Mouse (Mus musculus) brain, embryonic 18.5 days (tissue): ENCODE data around the gene Csnk1g1.

Experiments
- DNase-seq: peaks from one replicate; pipeline ENCODE4 v3.0.0-alpha.2; 2012; ENCODE audit warnings: low read depth, low spot score

Gene Csnk1g1

DNA sequence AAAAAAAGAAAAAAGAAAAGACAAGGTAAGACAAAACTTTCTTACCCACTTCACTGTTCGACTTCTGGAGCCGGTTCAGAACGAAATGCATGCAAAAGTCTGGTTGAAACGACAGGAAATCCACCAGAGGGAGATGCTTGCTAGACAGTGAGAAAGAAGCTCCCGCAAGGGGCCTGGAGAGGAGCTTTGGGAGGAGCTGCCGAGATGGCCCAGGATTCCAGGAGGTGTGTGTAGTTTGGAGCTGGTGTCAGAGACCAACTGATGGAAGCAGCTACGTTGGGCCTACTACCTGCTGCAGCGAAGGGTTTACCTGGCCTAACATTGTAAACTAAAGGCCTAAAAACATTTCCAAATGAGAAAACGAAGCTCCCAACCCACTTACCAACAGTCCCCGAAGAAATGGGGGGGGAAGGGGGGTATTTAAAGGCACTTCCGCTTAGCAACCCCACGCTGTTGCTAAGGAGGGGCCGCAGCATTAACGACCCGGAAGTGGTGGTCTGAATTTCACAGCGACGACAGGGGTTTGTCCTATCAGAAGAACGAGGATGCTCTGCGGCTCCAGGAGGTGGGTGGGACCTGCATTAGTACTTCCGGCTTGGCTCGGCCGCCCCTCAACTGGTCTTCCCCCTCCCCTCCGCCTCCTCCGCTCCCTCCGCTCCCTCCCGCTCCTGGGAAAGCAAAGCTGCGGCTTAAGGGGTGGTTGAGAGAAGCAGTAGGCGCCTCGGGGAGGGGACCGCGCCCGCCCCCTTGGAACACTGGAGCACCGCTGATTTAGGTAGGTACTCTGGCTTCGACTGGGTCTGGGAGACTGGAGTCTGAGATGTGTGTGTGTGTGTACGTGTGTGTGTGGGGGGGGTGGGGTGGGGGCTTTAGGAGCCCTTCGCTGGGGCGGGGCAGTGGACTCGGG lies at the start of gene Csnk1g1, which contains the start of gene Trip4:
TSS of gene Csnk1g1 (plus strand) at position 531 of the 907 bp plus-strand sequence.
TSS of gene Trip4 (minus strand) at position 401 of the 907 bp plus-strand sequence.
- DNase-seq = peak; percentile 96

GRCm38 (mm10) chr9:65859656-65860055 lies 49.1 kb upstream of the Csnk1g1 start:
- DNase-seq = no peak

GRCm38 (mm10) chr9:65884564-65885315 lies 24.0 kb upstream of the Csnk1g1 start:
- DNase-seq = peak; percentile 66

GRCm38 (mm10) chr9:65890143-65890628 lies 18.5 kb upstream of the Csnk1g1 start, which contains the start of gene Pclaf:
Pclaf (plus strand) TSS chr9:65890237.
- DNase-seq = no peak

GRCm38 (mm10) chr9:65891126-65891525 lies 17.6 kb upstream of the Csnk1g1 start:
- DNase-seq = no peak

DNA sequence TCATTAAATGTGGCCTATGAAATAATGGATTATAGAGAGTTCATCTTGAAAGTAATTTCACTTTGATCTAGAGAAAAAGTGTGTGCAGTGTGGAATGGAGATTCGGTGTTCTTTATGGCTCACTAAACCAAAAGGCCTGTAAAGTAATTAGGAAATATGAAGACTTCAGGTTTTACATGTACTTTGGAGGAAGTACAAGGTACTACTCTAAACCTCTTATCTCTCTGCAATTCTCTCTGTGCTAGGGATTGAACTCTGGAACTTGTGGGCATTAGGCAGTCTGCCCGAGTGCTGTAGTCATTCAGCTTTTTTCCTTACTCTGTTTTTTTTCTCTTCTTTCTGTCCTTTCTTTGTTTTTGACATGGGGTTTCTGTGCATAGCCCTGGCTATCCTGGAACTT lies 11.7 kb upstream of the Csnk1g1 start:
- no peak for DNase-seq

DNA sequence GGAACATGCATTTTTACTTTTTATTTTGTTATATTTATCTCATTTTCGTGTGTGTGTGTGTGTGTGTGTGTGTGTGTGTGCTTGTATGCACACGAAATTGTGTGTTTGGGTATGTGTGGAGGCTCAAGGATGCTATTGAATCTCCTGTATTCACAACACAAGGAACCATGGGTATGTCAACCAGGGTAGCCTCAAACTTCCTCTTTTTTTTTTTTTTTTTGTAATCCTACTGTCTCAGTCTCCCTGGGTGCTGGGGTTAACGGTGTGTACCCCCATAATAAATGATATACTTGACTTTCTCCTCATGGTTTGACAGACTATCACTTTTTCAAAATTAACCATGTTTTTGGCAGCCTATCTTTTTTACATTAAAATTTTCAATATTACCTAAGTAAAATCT lies 5.8 kb upstream of the Csnk1g1 start:
- DNase-seq = no peak

GRCm38 (mm10) chr9:65903419-65903818 lies 5.3 kb upstream of the Csnk1g1 start:
- DNase-seq = no peak

DNA sequence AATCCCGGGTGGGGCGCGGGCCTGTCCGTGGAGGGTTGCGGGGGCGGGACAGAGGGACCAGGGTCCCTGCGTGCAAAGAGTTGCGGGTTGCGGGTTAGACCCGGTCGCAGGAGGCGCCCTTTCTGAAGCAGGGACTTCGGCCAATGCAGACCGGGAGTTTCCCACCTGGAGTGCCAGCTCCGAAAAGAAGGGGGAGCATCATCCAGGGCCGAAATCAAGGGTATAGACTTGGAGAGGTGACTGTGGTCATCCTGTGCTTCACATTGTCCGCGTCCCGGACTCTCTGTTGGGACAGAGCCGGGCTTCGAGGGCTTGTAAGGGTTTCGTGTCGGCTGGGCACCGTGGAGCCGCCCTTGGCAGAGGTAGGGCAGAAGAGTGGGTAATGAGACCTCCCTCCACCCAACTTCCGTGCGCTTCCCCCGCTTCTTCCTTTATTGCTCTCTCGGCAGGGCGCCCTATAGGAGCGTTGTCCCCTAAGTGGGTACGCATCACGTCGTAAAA lies 627 bp downstream of the Csnk1g1 start:
- no peak for DNase-seq

- no peak for DNase-seq
Observed at GRCm38 (mm10) chr9:65909837-65910236, 1.1 kb downstream of the Csnk1g1 start.

- no peak for DNase-seq
Observed at GRCm38 (mm10) chr9:65913976-65914375, 5.3 kb downstream of the Csnk1g1 start.

DNA sequence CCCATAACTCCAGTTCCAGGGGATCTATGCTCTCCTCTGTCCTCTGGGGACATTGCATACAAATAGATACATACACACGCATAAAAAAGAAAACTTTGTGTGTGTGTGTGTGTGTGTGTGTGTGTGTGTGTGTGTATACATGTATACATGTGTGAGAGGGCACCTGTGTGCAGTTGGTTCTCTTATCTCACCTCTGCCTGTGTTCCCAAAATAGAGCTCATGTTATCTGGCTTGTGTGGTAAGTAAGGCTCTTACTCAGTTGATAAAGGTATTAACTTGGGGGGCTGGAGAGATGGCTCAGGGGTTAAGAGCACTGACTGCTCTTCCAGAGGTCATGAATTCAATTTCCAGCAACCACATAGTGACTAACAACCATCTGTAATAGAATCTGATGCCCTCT lies 8.3 kb downstream of the Csnk1g1 start:
- DNase-seq = no peak

GRCm38 (mm10) chr9:65928456-65928855 lies 19.7 kb downstream of the Csnk1g1 start:
- no peak for DNase-seq

GRCm38 (mm10) chr9:65929826-65930225 lies 21.1 kb downstream of the Csnk1g1 start:
- no peak for DNase-seq

DNA sequence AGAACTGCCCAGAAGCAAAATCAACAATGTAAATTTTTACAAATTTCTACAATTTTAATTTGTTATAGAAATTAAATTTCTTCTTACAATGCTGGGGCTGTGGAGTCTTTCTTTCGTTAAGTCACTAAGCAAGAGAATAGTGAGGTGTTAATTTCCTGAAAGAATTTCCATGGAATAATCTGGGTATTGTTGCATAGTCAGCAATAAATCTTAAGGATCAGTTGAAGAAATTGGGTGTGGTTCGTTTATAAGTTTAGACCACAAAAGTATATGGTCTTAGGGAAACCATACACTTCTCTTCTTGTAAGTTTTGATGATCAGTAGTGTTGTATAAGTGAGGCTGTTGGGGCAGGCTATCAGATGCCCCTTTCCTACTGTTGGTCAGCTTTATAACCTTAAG lies 28.8 kb downstream of the Csnk1g1 start:
- no peak for DNase-seq

DNA sequence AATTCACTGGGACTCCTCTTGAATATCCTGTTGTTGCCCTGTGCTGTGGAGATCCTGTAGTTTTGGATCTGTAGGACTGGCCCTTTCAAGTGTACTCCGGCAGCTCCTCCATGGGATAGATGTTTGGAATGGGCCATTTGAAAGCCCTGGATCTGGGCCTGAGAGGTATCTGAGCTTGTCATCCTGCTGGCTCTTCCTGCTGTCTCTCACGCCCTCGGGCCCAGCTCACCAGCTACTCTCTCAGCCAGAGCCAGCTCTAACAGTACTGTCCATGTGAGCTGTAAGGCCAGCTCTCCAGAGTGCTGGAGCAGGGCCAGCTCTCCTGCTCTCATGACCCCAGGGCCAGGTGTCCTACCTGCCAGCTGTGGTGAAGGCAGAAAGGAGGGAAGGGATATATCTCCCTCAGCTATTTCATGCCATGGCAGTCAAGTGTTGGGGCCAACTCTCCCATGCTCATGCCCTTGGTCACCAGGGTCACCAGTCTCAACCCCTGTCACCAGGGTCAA lies 42.4 kb downstream of the Csnk1g1 start:
- no peak for DNase-seq

DNA sequence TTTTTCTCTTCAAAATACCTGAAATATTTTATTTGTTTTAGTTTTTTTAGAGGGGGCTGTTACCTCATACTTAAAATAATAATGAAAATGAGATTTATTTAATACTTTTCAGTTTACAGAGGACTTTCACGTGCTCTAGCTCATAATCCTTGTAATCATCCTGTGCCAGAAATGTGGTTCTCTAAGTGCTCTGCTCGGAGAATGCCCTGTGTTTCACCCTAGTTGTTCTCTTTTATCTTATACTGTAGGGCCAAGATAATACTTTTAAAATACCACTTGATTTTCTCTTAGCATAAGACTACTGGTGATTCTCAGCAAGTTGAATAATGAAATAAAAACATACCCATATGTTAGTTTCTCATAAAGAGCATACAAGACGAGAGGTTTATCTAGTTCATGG lies 61.3 kb downstream of the Csnk1g1 start:
- no peak for DNase-seq

DNA sequence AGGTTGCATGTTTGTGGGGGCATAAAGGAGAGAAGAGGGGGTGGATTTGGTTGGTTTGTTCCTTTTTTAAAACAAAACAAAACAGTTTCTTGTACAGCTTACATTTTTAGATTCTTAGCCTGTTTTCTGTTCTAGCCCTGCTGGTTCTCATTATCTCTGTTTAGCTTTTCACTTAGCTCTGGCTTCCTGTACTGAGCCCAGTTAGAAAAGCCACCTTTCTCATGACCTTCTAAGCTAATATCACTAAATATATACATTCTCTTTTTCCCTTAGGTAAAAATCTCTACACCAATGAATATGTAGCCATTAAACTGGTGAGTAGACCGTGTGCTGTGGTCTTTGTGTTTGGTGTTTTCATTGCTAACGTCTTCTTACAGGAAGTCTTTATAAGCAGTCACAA lies 64.5 kb downstream of the Csnk1g1 start:
- DNase-seq = no peak

- no peak for DNase-seq
Observed at GRCm38 (mm10) chr9:65975886-65976285, 67.2 kb downstream of the Csnk1g1 start.

- no peak for DNase-seq
Observed at GRCm38 (mm10) chr9:65982841-65983240, 74.1 kb downstream of the Csnk1g1 start.

DNA sequence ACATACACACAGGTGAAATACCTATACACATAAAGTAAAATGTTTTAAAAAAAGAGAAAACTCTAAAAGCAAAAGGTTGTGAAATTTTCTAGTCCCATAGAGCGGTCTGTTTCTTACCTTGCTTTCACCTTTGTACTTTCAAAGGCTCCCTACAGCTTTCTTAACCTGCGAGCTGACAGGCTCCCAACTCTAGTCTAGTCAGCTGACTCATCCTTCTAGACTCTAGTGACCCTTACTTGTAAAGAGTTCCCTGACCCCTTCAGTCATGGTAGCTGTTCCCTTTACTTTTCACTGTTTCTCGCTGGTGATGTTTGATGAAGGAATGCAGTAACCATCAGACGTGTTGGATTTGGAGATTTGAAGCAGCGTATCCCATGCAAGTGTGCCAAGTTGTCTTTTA lies 78.3 kb downstream of the Csnk1g1 start:
- DNase-seq = no peak
